Mouse (Mus musculus) left cerebral cortex, postnatal 25 days (tissue): ENCODE results near the gene Dgkz. TPM values are rescaled to one million over a fixed set of nuclear protein-coding genes. Genes with fewer than 3 reads are reported as not detected.

Experiments
- DNase-seq, 2 experiments: peaks; one replicate each; pipeline ENCODE4 v3.0.0; 2022; ENCODE audit warnings: low spot score in 2 of 2, mixed read lengths in 1 of 2
- intact Hi-C: fragments of 180-260 bp; cut with DNase I; formaldehyde crosslinking; loops from one replicate; pipeline ENCODE4 v1.15.1; 2025
- microRNA-seq, 2 experiments: library from miRNA; unstranded; fragments of <30 nt; microRNA quantifications; one replicate each; pipeline ENCODE4 v1.2.0; 2022
- total RNA-seq, 2 experiments: library from RNA; stranded (reverse); gene quantifications; 2 replicates each; pipeline ENCODE4 v1.2.3; 2021

Dgkz gene
- total RNA-seq, 2 experiments from 2014 or later: 556 to 558 TPM

- intact Hi-C loops: loop anchor here (5.0 kb wide), 1 partner anchor 122 kb away; no protein-coding TSS in a partner anchor
- peak in 1 of 2 experiments; percentile 72 for DNase-seq
These were observed 70.9 kb downstream of the Dgkz start for GRCm38 (mm10) chr2:91904618-91905307.

- intact Hi-C loops: loop anchor here (5.0 kb wide), 1 partner anchor 121 kb away; no protein-coding TSS in a partner anchor
- peak; percentile 17 to 82 for DNase-seq
These were observed 72.3 kb downstream of the Dgkz start for GRCm38 (mm10) chr2:91903171-91903925.

- no peak for DNase-seq
- intact Hi-C loops: loop anchor here (5.0 kb wide), 1 partner anchor 120 kb away; no protein-coding TSS in a partner anchor
These were observed 73.3 kb downstream of the Dgkz start for GRCm38 (mm10) chr2:91902336-91902735.

DNA sequence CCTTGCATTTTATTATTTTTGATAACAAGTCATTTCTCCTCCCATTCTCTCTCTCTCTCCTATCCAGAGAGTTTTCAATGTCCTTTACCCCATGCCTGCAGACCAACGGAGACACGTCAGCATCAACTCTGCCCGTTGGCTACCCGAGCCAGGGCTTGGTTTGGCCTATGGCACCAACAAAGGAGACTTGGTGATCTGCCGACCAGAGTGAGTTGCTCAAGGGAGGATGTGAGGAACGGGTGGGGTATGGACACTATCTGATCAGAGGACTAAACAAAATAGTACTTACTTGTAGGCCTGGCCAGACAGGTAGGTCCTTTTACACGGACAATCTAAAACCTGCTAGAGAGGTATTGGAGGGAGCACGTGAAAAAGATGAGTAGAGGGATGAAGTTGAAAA is 75.2 kb downstream of the Dgkz start:
- intact Hi-C loops: loop anchor here (5.0 kb wide), 1 partner anchor 118 kb away; no protein-coding TSS in a partner anchor
- no peak for DNase-seq

DNA sequence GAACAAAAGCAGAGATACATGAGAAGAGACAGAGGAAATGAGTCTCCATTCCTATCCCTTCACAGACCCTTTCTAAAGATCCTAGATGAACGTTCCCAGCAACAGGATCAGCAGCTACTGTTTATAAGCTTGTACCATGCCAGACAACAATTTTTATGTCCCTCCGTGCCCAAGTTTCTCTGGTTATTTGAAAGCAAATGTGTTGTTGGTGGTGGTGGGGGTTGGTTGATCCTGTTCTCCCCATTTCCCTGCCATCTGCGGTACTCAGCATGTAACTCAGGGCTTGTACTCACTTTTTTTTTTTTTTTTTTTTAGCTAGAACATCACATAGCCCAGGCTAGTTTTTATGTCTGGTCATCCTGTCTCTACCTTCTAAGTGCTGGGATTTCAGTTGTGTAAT is 76.5 kb downstream of the Dgkz start:
- intact Hi-C loops: no loop called here
- DNase-seq: no peak

DNA sequence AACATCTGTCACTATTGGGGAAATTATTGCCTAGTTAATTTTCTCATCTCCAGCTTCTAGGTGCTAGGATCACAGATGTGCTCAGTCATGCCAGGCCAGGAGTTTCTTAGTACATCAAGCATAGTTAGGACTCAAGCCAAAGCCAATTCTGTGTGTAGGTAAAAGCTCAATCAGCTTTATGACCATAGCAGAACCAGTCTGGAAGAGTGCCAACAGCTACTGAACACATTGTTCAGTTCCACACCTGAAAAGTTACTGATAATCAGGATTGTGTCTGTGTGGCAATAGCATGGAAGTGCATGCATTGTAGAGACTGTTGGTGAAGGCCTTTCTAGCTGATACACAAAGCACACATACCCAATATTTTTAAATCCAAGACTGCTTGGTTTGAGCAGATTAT is 77.7 kb downstream of the Dgkz start:
- DNase-seq: no peak
- intact Hi-C loops: no loop called here

- intact Hi-C loops: no loop called here
- no peak for DNase-seq
These were observed 80.3 kb downstream of the Dgkz start for GRCm38 (mm10) chr2:91895401-91895800.

DNA sequence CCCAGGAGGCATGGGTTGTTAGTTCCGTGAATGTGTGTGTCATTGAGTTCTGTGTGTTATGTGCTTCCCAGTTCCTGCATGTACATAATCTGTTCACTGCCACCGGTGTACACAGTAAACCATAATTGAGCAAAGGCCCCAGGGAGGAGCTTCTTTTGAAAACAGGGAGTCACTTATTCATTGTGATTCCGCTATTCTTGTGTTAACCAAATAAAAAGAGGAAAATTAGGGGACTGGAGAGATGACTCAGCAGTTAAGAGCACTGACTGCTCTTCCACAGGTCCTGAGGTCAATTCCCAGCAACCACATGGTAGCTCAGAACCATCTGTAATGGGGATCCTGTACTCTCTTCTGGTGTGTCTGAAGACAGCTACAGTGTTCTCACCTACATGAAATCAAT is 80.9 kb downstream of the Dgkz start:
- intact Hi-C loops: no loop called here
- no peak for DNase-seq

GRCm38 (mm10) chr2:91884616-91885015 is 91.0 kb downstream of the Dgkz start:
- DNase-seq: no peak
- intact Hi-C loops: no loop called here

- intact Hi-C loops: no loop called here
- DNase-seq: no peak
These were observed 91.7 kb downstream of the Dgkz start for GRCm38 (mm10) chr2:91883961-91884360.

Small RNAs within 50 kb of the gene (microRNA-seq; reads per million reads assigned to microRNA genes)
- 0.25 to 0.34 reads per million in 2 experiments for gene Mir6999

Other genes starting within 250 kb of the Dgkz start
- 10 to 100 TPM; 50.5 to 52.3 TPM for gene Ambra1, start 245.7 kb downstream of the Dgkz start, total RNA-seq
- gene Chrm4, start 48.6 kb downstream of the Dgkz start, total RNA-seq: 10 to 100 TPM; 41.6 to 55.1 TPM
- 10 to 100 TPM; 18.3 to 19.6 TPM for gene Mdk, start 43.6 kb downstream of the Dgkz start, total RNA-seq
- not detected for gene Gm9821, start 30.2 kb downstream of the Dgkz start, total RNA-seq
- gene Creb3l1, start 48.6 kb upstream of the Dgkz start, total RNA-seq: 1 to 10 TPM; 2.9 to 3.2 TPM
- 100 to 1,000 TPM in 1 of 2 experiments, 10 to 100 TPM in 1; 98.0 to 109 TPM for gene Phf21a, start 117.3 kb upstream of the Dgkz start, total RNA-seq